Mouse (Mus musculus) intestine, postnatal 0 days (tissue): ENCODE data around the gene Srbd1. TPM values are rescaled to one million over a fixed set of nuclear protein-coding genes. Genes with fewer than 3 reads are reported as not detected.

Source experiments
- ATAC-seq: fragments of 200-750 bp; cut with Nextera tagmentation; 2 replicates; pipeline ENCODE4 v1.8.0; 2017; ENCODE audit warnings: mild to moderate bottlenecking, moderate TSS enrichment, moderate library complexity
- H3K27ac ChIP-seq: fragments of 300-500 bp; sonication (generic); 2 replicates; pipeline ENCODE4 v1.5.1; 2014; ENCODE audit warnings: mild to moderate bottlenecking, low read depth, low read length, moderate library complexity
- H3K27me3 ChIP-seq: fragments of 300-500 bp; sonication (generic); replicated peaks from 2 replicates; pipeline ENCODE4 v1.6.1; 2014; ENCODE audit warnings: low read length, mixed read lengths; ENCODE audit not compliant: control insufficient read depth, insufficient read depth
- H3K36me3 ChIP-seq: fragments of 300-500 bp; sonication (generic); 2 replicates; pipeline ENCODE4 v1.6.1; 2014; ENCODE audit warnings: mild to moderate bottlenecking, moderate library complexity; ENCODE audit not compliant: control insufficient read depth, insufficient read depth
- H3K4me1 ChIP-seq: fragments of 300-500 bp; sonication (generic); replicated peaks from 2 replicates; pipeline ENCODE4 v1.6.1; 2014; ENCODE audit warnings: antibody characterized with exemption, low read length, mixed read lengths; ENCODE audit not compliant: control insufficient read depth, insufficient read depth
- H3K4me2 ChIP-seq: fragments of 300-500 bp; sonication (generic); replicated peaks from 2 replicates; pipeline ENCODE4 v1.6.1; 2014; ENCODE audit warnings: low read depth, mild to moderate bottlenecking, moderate library complexity
- H3K4me3 ChIP-seq: fragments of 300-500 bp; sonication (generic); 2 replicates; pipeline ENCODE4 v1.5.1; 2014; ENCODE audit warnings: low read depth, low read length
- H3K9ac ChIP-seq: fragments of 300-500 bp; sonication (generic); 2 replicates; pipeline ENCODE4 v1.6.1; 2014; ENCODE audit warnings: mild to moderate bottlenecking, low read depth, low read length
- H3K9me3 ChIP-seq: fragments of 300-500 bp; sonication (generic); 2 replicates; pipeline ENCODE4 v1.6.1; 2016; ENCODE audit warnings: mixed run types; ENCODE audit not compliant: control insufficient read depth
- CTCF ChIP-seq: sonication (generic); IDR thresholded peaks from 2 replicates; pipeline ENCODE4 v1.5.1; 2016; ENCODE audit warnings: low read depth, mild to moderate bottlenecking, control low read depth, antibody characterized with exemption, moderate library complexity
- WGBS: fragments of 180-500 bp; shearing (Covaris S2); extraction: QIAGEN DNeasy Blood & Tissue Kit; methylation state at CpG from one replicate; pipeline ENCODE4 v1.1.7; 2014; 5-methylcytosine and 5-hydroxymethylcytosine counted together
- polyA plus RNA-seq: library from polyadenylated mRNA; unstranded; fragments of >200 nt; fragmentation: Nextera tagmentation; extraction: Ambion mirVana; gene quantifications from 2 replicates; pipeline ENCODE4 v1.2.1, GENCODE M21; 2015

Gene Srbd1
- polyA plus RNA-seq, 1 experiment from 2014 or later: 3.6 TPM

DNA sequence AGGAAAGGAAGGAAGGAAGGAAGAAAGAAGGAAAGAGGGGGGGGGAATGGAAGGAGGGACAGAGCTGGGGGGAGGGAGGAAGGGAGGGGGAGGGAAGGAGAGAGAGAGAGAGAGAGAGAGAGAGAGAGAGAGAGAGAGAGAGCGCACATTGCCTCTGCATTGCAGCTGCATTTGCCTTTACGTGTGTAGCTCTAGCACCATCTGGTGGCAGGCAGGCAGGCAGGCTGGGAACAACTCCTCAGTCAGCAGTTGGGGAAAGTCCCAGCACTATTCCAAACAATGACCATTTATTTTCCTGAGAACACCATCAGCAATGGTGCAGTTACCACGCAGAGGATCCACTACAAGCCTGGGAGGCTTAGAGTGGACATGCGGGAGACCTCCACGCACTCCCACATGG lies 81.5 kb downstream of the Srbd1 start:
- no peaks in the 10 kb centered on the region for H3K4me1 ChIP-seq
- no peak overlapping the region for H3K27ac ChIP-seq
- no peak overlapping the region for H3K9ac ChIP-seq
- ATAC-seq: no peak; the same call in 1 of the 2 replicates
- no peak overlapping the region for H3K4me2 ChIP-seq
- no peaks in the 10 kb centered on the region for H3K36me3 ChIP-seq
- WGBS: 11% methylated on average over 5 of the region's 5 CpGs
- H3K27me3 ChIP-seq: no peaks in the 10 kb centered on the region
- no peak overlapping the region for H3K4me3 ChIP-seq
- peak; percentile 97 for TF ChIP-seq CTCF
- no peaks in the 10 kb centered on the region for H3K9me3 ChIP-seq

GRCm38 (mm10) chr17:86060911-86061310 lies 84.1 kb downstream of the Srbd1 start:
- WGBS: 71% methylated on average over 5 of the region's 5 CpGs
- Histone ChIP-seq H3K9ac (no peak overlapping the region), H3K4me1 (no peaks in the 10 kb centered on the region), H3K9me3 (no peaks in the 10 kb centered on the region), H3K4me2 (no peak overlapping the region), H3K36me3 (no peaks in the 10 kb centered on the region), H3K27me3 (no peaks in the 10 kb centered on the region), H3K27ac (no peak overlapping the region), H3K4me3 (no peak overlapping the region)
- TF ChIP-seq CTCF: no peak
- no peak for ATAC-seq

DNA sequence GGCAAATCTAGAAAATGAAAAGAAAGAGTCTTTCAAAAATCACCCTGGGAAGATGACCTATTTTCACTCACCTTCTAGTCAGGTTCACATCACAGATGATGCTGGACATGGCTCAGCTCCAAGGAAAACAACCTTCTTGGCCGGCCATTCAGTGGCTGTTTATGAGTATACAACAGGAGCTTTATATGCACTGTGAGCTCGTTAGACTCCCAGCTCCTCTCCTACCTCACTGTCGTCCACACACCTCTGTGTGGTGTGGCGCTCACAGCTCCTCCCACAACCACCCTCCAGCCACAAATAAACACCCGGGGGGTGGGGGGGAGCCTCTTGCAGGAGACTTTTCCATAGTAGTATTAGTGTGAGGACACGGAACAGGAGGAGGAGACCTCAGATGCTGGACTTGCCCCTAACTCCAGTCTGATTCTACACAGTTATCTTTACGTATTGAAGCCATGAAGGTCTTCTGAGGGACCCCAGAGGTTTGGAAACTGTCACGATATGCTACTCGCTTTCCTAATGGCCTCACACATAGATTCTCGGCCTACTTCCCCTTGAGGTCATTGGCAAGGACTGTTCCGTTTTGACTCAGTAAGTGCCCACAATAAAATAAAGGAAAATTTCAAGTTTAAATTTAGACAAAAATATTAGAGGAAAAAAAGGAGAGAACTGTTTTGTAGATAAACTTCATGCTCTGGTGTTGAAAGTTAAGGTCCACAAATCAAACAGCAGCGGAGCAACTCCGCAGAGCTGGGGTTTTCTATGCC lies 104.6 kb downstream of the Srbd1 start:
- 83% methylated on average over 13 of the region's 13 CpGs for WGBS
- no peak overlapping the region for H3K4me3 ChIP-seq
- no peak overlapping the region for H3K4me2 ChIP-seq
- H3K27me3 ChIP-seq: no peaks in the 10 kb centered on the region
- no peak overlapping the region for H3K9ac ChIP-seq
- no peaks in the 10 kb centered on the region for H3K4me1 ChIP-seq
- H3K36me3 ChIP-seq: no peaks in the 10 kb centered on the region
- no peak for ATAC-seq
- no peaks in the 10 kb centered on the region for H3K9me3 ChIP-seq
- TF ChIP-seq CTCF: no peak
- no peak overlapping the region for H3K27ac ChIP-seq

GRCm38 (mm10) chr17:86039741-86040140 lies 105.2 kb downstream of the Srbd1 start:
- Histone ChIP-seq H3K36me3 (no peaks in the 10 kb centered on the region), H3K27ac (no peak overlapping the region), H3K9me3 (no peaks in the 10 kb centered on the region), H3K4me3 (no peak overlapping the region), H3K4me2 (no peak overlapping the region), H3K27me3 (no peaks in the 10 kb centered on the region), H3K9ac (no peak overlapping the region), H3K4me1 (no peaks in the 10 kb centered on the region)
- no peak for TF ChIP-seq CTCF
- ATAC-seq: no peak
- 94% methylated on average over 3 of the region's 3 CpGs for WGBS

- H3K4me2 ChIP-seq: peak overlapping the region; percentile 50
- 12% methylated on average over 13 of the region's 13 CpGs for WGBS
- H3K9ac ChIP-seq: no peak overlapping the region
Observed at GRCm38 (mm10) chr17:86038211-86038648, 106.7 kb downstream of the Srbd1 start.

GRCm38 (mm10) chr17:86035576-86035975 lies 109.4 kb downstream of the Srbd1 start:
- no peaks in the 10 kb centered on the region for H3K9me3 ChIP-seq
- 72% methylated on average over 3 of the region's 3 CpGs for WGBS
- H3K36me3 ChIP-seq: no peaks in the 10 kb centered on the region
- H3K9ac ChIP-seq: no peak overlapping the region
- no peaks in the 10 kb centered on the region for H3K4me1 ChIP-seq
- no peak overlapping the region for H3K4me2 ChIP-seq
- no peak for ATAC-seq
- no peak for TF ChIP-seq CTCF
- no peaks in the 10 kb centered on the region for H3K27me3 ChIP-seq
- no peak overlapping the region for H3K4me3 ChIP-seq
- no peak overlapping the region for H3K27ac ChIP-seq

More at GRCm38 (mm10) chr17:86038211-86038648, 106.7 kb downstream of the Srbd1 start:
- Histone ChIP-seq H3K4me1 (no peaks in the 10 kb centered on the region), H3K27ac (no peak overlapping the region), H3K4me3 (no peak overlapping the region), H3K36me3 (no peaks in the 10 kb centered on the region), H3K9me3 (no peaks in the 10 kb centered on the region), H3K27me3 (no peaks in the 10 kb centered on the region)
- TF ChIP-seq CTCF: no peak
- ATAC-seq: peak; percentile 54; the same call in 1 of the 2 replicates
